Mouse (Mus musculus) CH12.LX (cell line): ENCODE results near the gene 2310022B05Rik.

Source experiments
- E2F4 ChIP-seq: IDR thresholded peaks from 2 replicates; pipeline ENCODE4 v1.6.1; 2011; ENCODE audit warnings: low read depth, low read length, improper control_type of control experiment; ENCODE audit not compliant: insufficient replicate concordance
- IRF4 ChIP-seq: IDR thresholded peaks from 2 replicates; pipeline ENCODE4 v1.6.1; 2014; ENCODE audit warnings: low read depth, mild to moderate bottlenecking, inconsistent platforms, low read length, improper control_type of control experiment
- MEF2A ChIP-seq: IDR thresholded peaks from 2 replicates; pipeline ENCODE4 v1.6.1; 2014; ENCODE audit warnings: low read depth, mild to moderate bottlenecking, inconsistent platforms, low read length, improper control_type of control experiment, borderline replicate concordance
- POLR2A ChIP-seq: IDR thresholded peaks from 2 replicates; pipeline ENCODE4 v1.6.1; 2011; ENCODE audit warnings: low read depth, mild to moderate bottlenecking, improper control_type of control experiment, low read length
- POLR2AphosphoS2 ChIP-seq: IDR thresholded peaks from 2 replicates; pipeline ENCODE4 v1.6.1; 2011; ENCODE audit warnings: low read depth, low read length, improper control_type of control experiment
- USF1 ChIP-seq: IDR thresholded peaks from 2 replicates; pipeline ENCODE4 v1.6.1; 2014; ENCODE audit warnings: low read depth, mild to moderate bottlenecking, inconsistent platforms, low read length, improper control_type of control experiment

GRCm38 (mm10) chr8:124634411-124635246 is 28.5 kb downstream of the 2310022B05Rik start:
- TF ChIP-seq E2F4 (no peak), MEF2A (no peak), POLR2AphosphoS2 (no peak), IRF4 (no peak), USF1 (no peak), POLR2A (no peak)
